ENCODE assay signal across 12 mouse cellular contexts in genomic region chr15:62533233-62533632, GRCm38 (mm10).
A peak's percentile ranks its signal among the peaks of the same experiment; 100 is the strongest.
DNase-seq lines count a peak whose midpoint lies in the region; ATAC-seq lines count a peak whose summit lies in the region.
"Had no signal": no experiment of that assay in that cellular context is flagged by ENCODE, and none has a peak within 500 bp of the region (broad histone marks: within the 10 kb centered on the region; RNA-seq: fewer than 3 reads in every experiment).

No protein-coding gene starts in this region.

- no peak overlapping the region for H3K9ac ChIP-seq in kidney, embryonic 14.5 days (ENCODE audit: low read depth, low read length)
- no peak overlapping the region for H3K9ac ChIP-seq in hindbrain, embryonic 13.5 days

- no peak overlapping the region for H3K4me2 ChIP-seq in kidney, embryonic 14.5 days (replicated peaks; ENCODE audit: low read depth, low read length)
- no peak overlapping the region for H3K4me2 ChIP-seq in hindbrain, embryonic 13.5 days

- no peak overlapping the region for H3K27ac ChIP-seq in kidney, embryonic 14.5 days (ENCODE audit: low read depth, low read length)
- no peak overlapping the region for H3K27ac ChIP-seq in hindbrain, embryonic 13.5 days
- H3K27ac ChIP-seq: left cerebral cortex, adult 2 months had no signal

- WGBS in kidney, embryonic 14.5 days: 50% methylated on average over 2 of the region's 2 CpGs
- WGBS in hindbrain, embryonic 13.5 days: 73% methylated on average over 2 of the region's 2 CpGs

- no peaks in the 10 kb centered on the region for H3K4me1 ChIP-seq in kidney, embryonic 14.5 days (ENCODE audit: control insufficient read depth, insufficient read depth, low read length)
- H3K4me1 ChIP-seq in hindbrain, embryonic 13.5 days (replicated peaks): no peaks in the 10 kb centered on the region

- peak; percentile 75 for DNase-seq in kidney, adult 11 months
- peak; percentile 8 for DNase-seq in 3134 (ENCODE audit: extremely low read depth, insufficient read length, low spot score)
- DNase-seq in adrenal gland, postnatal 36 days: peak; percentile 40 to 43
- DNase-seq in kidney, postnatal 10 days: peak; percentile 63
- no peak for DNase-seq in embryo, embryonic 10 days (ENCODE audit: low spot score)
- DNase-seq: right cerebral cortex, adult 18-20 months; thymus, postnatal 4 days had no signal

- no peaks in the 10 kb centered on the region for H3K27me3 ChIP-seq in kidney, embryonic 14.5 days (ENCODE audit: control insufficient read depth, insufficient read depth, low read length)
- H3K27me3 ChIP-seq in hindbrain, embryonic 13.5 days: no peaks in the 10 kb centered on the region

- no peak overlapping the region for H3K4me3 ChIP-seq in kidney, embryonic 14.5 days (ENCODE audit: low read length)
- H3K4me3 ChIP-seq in hindbrain, embryonic 13.5 days: no peak overlapping the region
- H3K4me3 ChIP-seq: left cerebral cortex, adult 2 months; myocyte had no signal

- ATAC-seq in kidney, embryonic 14.5 days (ENCODE audit: low FRiP score, low TSS enrichment): no peak
- ATAC-seq in hindbrain, embryonic 13.5 days (ENCODE audit: low FRiP score): no peak
- no peak for ATAC-seq in megakaryocyte-erythroid progenitor cell, adult 5-6 weeks (replicated peaks; ENCODE audit: low FRiP score, low TSS enrichment, poor library complexity, severe bottlenecking)

- no peaks in the 10 kb centered on the region for H3K9me3 ChIP-seq in kidney, embryonic 14.5 days (ENCODE audit: control insufficient read depth, low read length)
- no peaks in the 10 kb centered on the region for H3K9me3 ChIP-seq in hindbrain, embryonic 13.5 days

- no peaks in the 10 kb centered on the region for H3K36me3 ChIP-seq in kidney, embryonic 14.5 days (ENCODE audit: control insufficient read depth, insufficient read depth, low read length)
- no peaks in the 10 kb centered on the region for H3K36me3 ChIP-seq in hindbrain, embryonic 13.5 days
